Mouse (Mus musculus): Measurements from ENCODE around the gene Dchs2. TPM values are rescaled to one million over a fixed set of nuclear protein-coding genes. Genes with fewer than 3 reads are reported as not detected.

The Dchs2 gene
- total RNA-seq, 2 experiments from 2014 or later = 0.37 to 0.66 TPM

Other genes starting within 250 kb of the Dchs2 start
- not detected for gene Lrat, start 224.0 kb upstream of the Dchs2 start, total RNA-seq (2021)
- gene Fgg, start 120.2 kb upstream of the Dchs2 start, total RNA-seq (2021) = 1 to 10 TPM in 1 of 2 experiments, not detected in 1; 1.4 TPM
- 1 to 10 TPM in 1 of 2 experiments, not detected in 1; 1.6 TPM for gene Fga, start 101.9 kb upstream of the Dchs2 start, total RNA-seq (2021)
- gene Fgb, start 78.1 kb upstream of the Dchs2 start, total RNA-seq (2021) = under 1 TPM in 1 of 2 experiments, not detected in 1; 0.71 TPM
- gene Plrg1, start 72.4 kb upstream of the Dchs2 start, total RNA-seq (2021) = 10 to 100 TPM; 20.8 to 21.0 TPM